Mouse (Mus musculus) thymus, adult 2 months (tissue): ENCODE data around the gene Wipf3. TPM values are rescaled to one million over a fixed set of nuclear protein-coding genes. Genes with fewer than 3 reads are reported as not detected.

Source experiments
- DNase-seq: peaks from one replicate; pipeline ENCODE4 v3.0.0; 2021
- H3K27ac ChIP-seq: fragments of 200-500 bp; 2 replicates; pipeline ENCODE4 v1.5.1; 2012; ENCODE audit warnings: low read length, control low read depth; ENCODE audit not compliant: control insufficient read depth, insufficient read depth
- H3K27me3 ChIP-seq: fragments of 200-500 bp; 2 replicates; pipeline ENCODE4 v1.6.1; 2012; ENCODE audit warnings: mild to moderate bottlenecking, low read length, moderate library complexity, mixed read lengths; ENCODE audit not compliant: control insufficient read depth, insufficient read depth
- H3K36me3 ChIP-seq: fragments of 200-500 bp; 2 replicates; pipeline ENCODE4 v1.6.1; 2012; ENCODE audit warnings: mild to moderate bottlenecking, low read length, moderate library complexity; ENCODE audit not compliant: control insufficient read depth, insufficient read depth
- H3K4me1 ChIP-seq: fragments of 200-500 bp; replicated peaks from 2 replicates; pipeline ENCODE4 v1.6.1; 2012; ENCODE audit warnings: low read length; ENCODE audit not compliant: control insufficient read depth, insufficient read depth
- H3K4me3 ChIP-seq: fragments of 200-500 bp; 2 replicates; pipeline ENCODE4 v1.5.1; 2012; ENCODE audit warnings: mild to moderate bottlenecking, low read length, control low read depth, moderate library complexity; ENCODE audit not compliant: control insufficient read depth, insufficient read depth
- CTCF ChIP-seq: fragments of 200-500 bp; IDR thresholded peaks from 2 replicates; pipeline ENCODE4 v1.5.1; 2012; ENCODE audit warnings: mild to moderate bottlenecking, control low read depth, low read length, moderate library complexity, borderline replicate concordance; ENCODE audit not compliant: control insufficient read depth, poor library complexity, insufficient read depth; ENCODE audit errors: extremely low read depth
- POLR2A ChIP-seq: fragments of 200-500 bp; IDR thresholded peaks from 2 replicates; pipeline ENCODE4 v1.6.1; 2012; ENCODE audit warnings: mild to moderate bottlenecking, low read length, control low read depth, moderate library complexity; ENCODE audit not compliant: control insufficient read depth, poor library complexity, insufficient read depth; ENCODE audit errors: extremely low read depth
- WGBS: fragments of 180-500 bp; shearing (Covaris S2); methylation state at CpG from one replicate; pipeline ENCODE4 v1.1.7; 2018; 5-methylcytosine and 5-hydroxymethylcytosine counted together
- polyA plus RNA-seq: library from polyadenylated mRNA; depleted of rRNA; stranded (reverse); fragments of >200 nt; gene quantifications from 2 replicates; pipeline ENCODE4 v1.2.3, GENCODE M21; 2012

Wipf3 gene
- polyA plus RNA-seq, 1 experiment, result 1.6 TPM

DNA sequence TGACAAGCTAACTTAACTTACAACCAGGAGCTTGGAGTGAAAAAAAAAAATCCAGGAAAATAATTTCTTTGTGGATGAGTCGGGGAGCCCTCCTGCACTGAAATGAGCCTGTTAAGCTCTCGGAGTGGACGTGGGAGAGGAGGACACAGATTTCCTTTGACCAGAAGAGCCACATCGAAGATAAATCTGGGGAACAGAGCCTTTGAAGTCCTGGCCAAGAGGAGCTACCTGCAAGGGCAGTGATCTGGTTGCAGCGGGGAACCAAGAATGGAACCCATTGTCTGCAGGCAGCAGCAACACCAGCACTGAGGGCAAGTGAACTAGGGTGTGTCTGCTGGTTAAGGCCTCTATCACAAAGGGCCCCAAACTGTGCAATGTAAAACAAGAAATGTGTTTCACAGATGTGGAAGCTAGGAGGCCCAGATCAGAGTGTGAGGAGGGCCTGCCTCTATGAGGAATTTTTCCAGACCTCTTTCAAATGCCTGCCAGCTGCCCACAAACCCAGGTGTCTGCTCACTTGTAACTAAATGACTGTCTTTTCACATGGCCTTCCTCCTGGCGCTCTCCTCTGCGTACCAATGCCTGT, 40.6 kb upstream of the Wipf3 start:
- H3K36me3 ChIP-seq, result no peaks in the 10 kb centered on the region
- no peaks in the 10 kb centered on the region for H3K27me3 ChIP-seq
- no peak overlapping the region for H3K4me3 ChIP-seq
- no peaks in the 10 kb centered on the region for H3K4me1 ChIP-seq
- no peak for DNase-seq
- H3K27ac ChIP-seq, result no peak overlapping the region
- 94% methylated on average over 7 of the region's 7 CpGs for WGBS
- TF ChIP-seq CTCF (no peak), POLR2A (no peak)

GRCm38 (mm10) chr6:54391765-54392164, 37.6 kb upstream of the Wipf3 start:
- H3K4me1 ChIP-seq, result no peaks in the 10 kb centered on the region
- no peak overlapping the region for H3K4me3 ChIP-seq
- no peaks in the 10 kb centered on the region for H3K27me3 ChIP-seq
- no peaks in the 10 kb centered on the region for H3K36me3 ChIP-seq
- H3K27ac ChIP-seq, result no peak overlapping the region
- TF ChIP-seq CTCF, result no peak
- TF ChIP-seq POLR2A, result no peak
- 4% methylated on average over 3 of the region's 3 CpGs for WGBS
- DNase-seq, result no peak

GRCm38 (mm10) chr6:54393886-54394285, 35.5 kb upstream of the Wipf3 start:
- H3K36me3 ChIP-seq, result no peaks in the 10 kb centered on the region
- H3K27ac ChIP-seq, result no peak overlapping the region
- WGBS, result 90% methylated on average over 6 of the region's 6 CpGs
- no peak overlapping the region for H3K4me3 ChIP-seq
- TF ChIP-seq CTCF (no peak), POLR2A (no peak)
- no peak for DNase-seq
- H3K4me1 ChIP-seq, result no peaks in the 10 kb centered on the region
- H3K27me3 ChIP-seq, result no peaks in the 10 kb centered on the region

DNA sequence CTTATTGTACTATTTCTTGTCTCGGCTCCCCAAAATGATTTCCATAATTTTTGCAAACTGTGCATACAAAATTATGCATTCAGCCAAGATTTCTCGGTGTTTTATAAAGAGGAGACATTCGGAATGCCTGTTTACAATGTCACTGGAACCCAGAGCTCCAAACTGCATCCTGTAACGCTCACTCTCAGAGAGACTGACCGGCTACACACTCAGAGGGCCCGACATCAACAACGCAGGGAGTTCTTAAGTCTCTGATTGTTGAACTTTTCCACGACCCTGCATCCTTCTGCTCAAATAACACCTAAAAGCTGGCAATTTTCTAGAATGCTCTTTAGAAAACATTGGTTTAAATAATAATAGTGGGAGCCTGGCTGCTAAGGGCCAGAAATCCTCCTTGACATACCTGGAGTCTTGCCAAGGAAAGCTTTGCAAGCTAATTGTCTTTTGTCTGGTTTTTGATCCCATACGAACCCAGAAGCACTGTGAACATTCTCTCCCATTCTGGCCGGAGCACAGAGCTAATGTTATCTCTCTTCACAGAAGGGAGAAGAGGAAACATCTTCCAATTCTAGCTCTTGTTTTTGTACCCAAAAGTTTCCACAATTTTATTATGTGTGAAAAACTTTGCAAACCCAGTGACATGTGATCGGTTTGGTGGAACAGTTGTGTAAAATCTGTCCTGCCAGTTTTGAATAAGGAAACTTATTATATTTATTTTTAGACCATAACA, 30.0 kb upstream of the Wipf3 start:
- WGBS, result 53% methylated on average over 11 of the region's 11 CpGs
- no peaks in the 10 kb centered on the region for H3K36me3 ChIP-seq
- TF ChIP-seq CTCF (no peak), POLR2A (no peak)
- DNase-seq, result no peak
- H3K4me3 ChIP-seq, result no peak overlapping the region
- no peaks in the 10 kb centered on the region for H3K4me1 ChIP-seq
- no peak overlapping the region for H3K27ac ChIP-seq
- H3K27me3 ChIP-seq, result no peaks in the 10 kb centered on the region

DNA sequence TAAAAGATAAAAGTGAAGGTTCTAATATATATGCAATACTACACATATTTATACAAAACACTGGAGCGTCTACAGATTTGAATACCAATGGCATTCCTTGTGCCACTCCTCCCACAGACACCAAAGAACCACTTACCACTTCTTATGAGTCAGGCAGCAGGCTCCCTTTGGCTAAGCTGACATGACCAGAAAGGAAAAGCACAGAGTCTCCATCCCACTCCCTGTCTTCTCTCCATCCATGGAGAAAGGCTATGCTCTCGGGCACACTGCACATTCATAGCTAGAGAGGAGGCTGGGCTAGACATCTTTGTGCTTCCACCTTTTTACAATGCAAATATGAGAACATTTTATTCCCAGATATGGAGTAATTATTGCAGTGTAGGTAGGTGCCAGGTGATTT, 27.9 kb upstream of the Wipf3 start:
- TF ChIP-seq CTCF (no peak), POLR2A (no peak)
- 95% methylated on average over 2 of the region's 2 CpGs for WGBS
- Histone ChIP-seq H3K4me3 (no peak overlapping the region), H3K36me3 (no peaks in the 10 kb centered on the region), H3K4me1 (no peaks in the 10 kb centered on the region), H3K27ac (no peak overlapping the region), H3K27me3 (no peaks in the 10 kb centered on the region)
- no peak for DNase-seq

DNA sequence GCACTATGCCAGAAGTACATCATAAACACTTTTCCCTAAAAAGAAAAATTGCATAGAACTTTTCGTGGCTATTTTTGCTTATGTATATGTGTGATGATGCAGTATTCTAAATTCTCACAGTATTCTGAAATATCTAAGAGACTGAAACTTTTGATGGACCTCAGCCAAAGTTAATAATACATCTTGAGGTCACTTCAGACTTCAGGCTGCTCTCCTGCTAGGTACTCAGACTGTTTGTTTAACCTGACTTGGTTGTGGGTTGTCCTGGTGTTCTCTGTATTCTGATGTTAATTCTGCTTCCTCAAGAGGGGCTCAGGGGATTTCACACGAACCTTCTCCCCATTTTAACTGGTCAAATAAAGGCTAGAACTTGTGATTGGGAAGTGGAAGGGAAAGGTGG, 24.5 kb upstream of the Wipf3 start:
- no peaks in the 10 kb centered on the region for H3K27me3 ChIP-seq
- DNase-seq, result no peak
- TF ChIP-seq CTCF (no peak), POLR2A (no peak)
- H3K4me3 ChIP-seq, result no peak overlapping the region
- H3K36me3 ChIP-seq, result no peaks in the 10 kb centered on the region
- 71% methylated on average over 2 of the region's 2 CpGs for WGBS
- no peaks in the 10 kb centered on the region for H3K4me1 ChIP-seq
- no peak overlapping the region for H3K27ac ChIP-seq
